Comparison of ENCODE assay signal across 9 mouse cellular contexts in genomic region chr7:96914031-96914430, GRCm38 (mm10). TPM values are rescaled to one million over a fixed set of nuclear protein-coding genes. Genes with fewer than 3 reads are reported as not detected.
DNase-seq lines count a peak whose midpoint lies in the region; ATAC-seq and TF ChIP-seq lines count a peak whose summit lies in the region.
"Had no signal": no experiment of that assay in that cellular context is flagged by ENCODE, and none has a peak within 500 bp of the region (broad histone marks: within the 10 kb centered on the region; RNA-seq: fewer than 3 reads in every experiment).

No protein-coding gene starts in this region.

- DNase-seq in adrenal gland, postnatal 14 days, result peak; percentile 92
- peak; percentile 90 for DNase-seq in embryonic facial prominence, embryonic 10.5 days (ENCODE audit: low spot score)
- DNase-seq in heart, adult 9 months (ENCODE audit: low spot score in 2 of 2), result peak; percentile 50 to 54
- peak; percentile 80 to 88 for DNase-seq in kidney, postnatal 25 days
- peak; percentile 53 for DNase-seq in testis, postnatal 14 days (ENCODE audit: low spot score)

- no peak for TF ChIP-seq POLR2A in olfactory bulb, adult 2 months (IDR thresholded peaks at IDR 0.05; ENCODE audit: insufficient read depth, low read depth, low read length)

- no peaks in the 10 kb centered on the region for H3K27me3 ChIP-seq in C2C12 (ENCODE audit: control insufficient read depth, insufficient read depth, insufficient read length)
- 0 out of 2 replicates have a peak, but pooled peaks cover 5% of the 10 kb centered on the region for H3K27me3 ChIP-seq in embryonic facial prominence, embryonic 10.5 days (replicated peaks; ENCODE audit: low read depth, poor library complexity, severe bottlenecking)
- H3K27me3 ChIP-seq in liver, embryonic 15.5 days, result 0 out of 2 replicates have a peak, but pooled peaks cover 3% of the 10 kb centered on the region

- TF ChIP-seq CTCF in C2C12 (IDR thresholded peaks at IDR 0.05; ENCODE audit: control insufficient read depth, insufficient read depth, insufficient read length), result peak; percentile 56
- TF ChIP-seq CTCF in olfactory bulb, adult 2 months (IDR thresholded peaks at IDR 0.05; ENCODE audit: insufficient read depth, low read depth, low read length), result peak; percentile 80

- peaks cover 50% of the 10 kb centered on the region for H3K4me1 ChIP-seq in embryonic facial prominence, embryonic 10.5 days
- no peaks in the 10 kb centered on the region for H3K4me1 ChIP-seq in liver, embryonic 15.5 days (replicated peaks)
- H3K4me1 ChIP-seq in olfactory bulb, adult 2 months (ENCODE audit: control insufficient read depth, insufficient read depth, low read length), result peaks cover 7% of the 10 kb centered on the region

- no peak overlapping the region for H3K27ac ChIP-seq in embryonic facial prominence, embryonic 10.5 days (replicated peaks)
- H3K27ac ChIP-seq in liver, embryonic 15.5 days (replicated peaks), result no peak overlapping the region
- no peak overlapping the region for H3K27ac ChIP-seq in olfactory bulb, adult 2 months (ENCODE audit: insufficient read depth, low read depth, low read length)

- H3K79me2 ChIP-seq in C2C12 (ENCODE audit: control insufficient read depth, insufficient read depth), result no peaks in the 10 kb centered on the region

- no peak overlapping the region for H3K9ac ChIP-seq in liver, embryonic 15.5 days

- H3K9me3 ChIP-seq in embryonic facial prominence, embryonic 10.5 days, result no peaks in the 10 kb centered on the region
- H3K9me3 ChIP-seq in liver, embryonic 15.5 days (replicated peaks), result no peaks in the 10 kb centered on the region

- peak; percentile 40; the same call in 1 of the 2 replicates for ATAC-seq in liver, embryonic 15.5 days (ENCODE audit: insufficient read depth)

- WGBS in embryonic facial prominence, embryonic 10.5 days, result 11% methylated on average over 6 of the region's 6 CpGs
- WGBS in liver, embryonic 15.5 days (ENCODE audit: insufficient replicate concordance), result 3% methylated on average over 6 of the region's 6 CpGs
- WGBS in olfactory bulb, adult 2 months, result 5% methylated on average over 6 of the region's 6 CpGs

- no peaks in the 10 kb centered on the region for H3K36me3 ChIP-seq in C2C12 (ENCODE audit: control insufficient read depth, insufficient read depth)
- no peaks in the 10 kb centered on the region for H3K36me3 ChIP-seq in embryonic facial prominence, embryonic 10.5 days (replicated peaks)
- H3K36me3 ChIP-seq in liver, embryonic 15.5 days (replicated peaks), result no peaks in the 10 kb centered on the region

- H3K4me2 ChIP-seq in liver, embryonic 15.5 days, result no peak overlapping the region

- H3K4me3 ChIP-seq in C2C12 (ENCODE audit: insufficient read depth, poor library complexity, severe bottlenecking), result no peak overlapping the region
- no peak overlapping the region for H3K4me3 ChIP-seq in embryonic facial prominence, embryonic 10.5 days
- no peak overlapping the region for H3K4me3 ChIP-seq in liver, embryonic 15.5 days (replicated peaks)
- H3K4me3 ChIP-seq in olfactory bulb, adult 2 months (ENCODE audit: insufficient read depth, low read depth, low read length), result no peak overlapping the region
- H3K4me3 ChIP-seq: erythroblast, embryonic 14.5 days had no signal

- no peaks in the 10 kb centered on the region for H3K79me3 ChIP-seq in C2C12 (ENCODE audit: low read depth)

- no peak overlapping the region for H3ac ChIP-seq in C2C12 (ENCODE audit: control insufficient read depth, insufficient read length, low read depth)

TF ChIP-seq in C2C12, 6 proteins besides CTCF, POLR2A, EP300 and RAD21:
- TF ChIP-seq FOSL1 (IDR thresholded peaks at IDR 0.05; ENCODE audit: insufficient read depth, low read length, poor library complexity, severe bottlenecking) (no peak), MYOD1 (IDR thresholded peaks at IDR 0.05; ENCODE audit: control insufficient read depth, insufficient read length, low read depth) (no peak), MAX (IDR thresholded peaks at IDR 0.05) (no peak), USF1 (IDR thresholded peaks at IDR 0.05; ENCODE audit: low read depth) (no peak), MYOG (IDR thresholded peaks at IDR 0.05; ENCODE audit: control insufficient read depth, extremely low read depth, insufficient read length) (no peak), CEBPB (IDR thresholded peaks at IDR 0.05; ENCODE audit: low read depth) (no peak)
TF ChIP-seq in C2C12: peak in this region for 0.

RNA-seq across cellular contexts. Expression of gene Nars2, which starts 37.3 kb away (rescaled TPM):
- polyA plus RNA-seq in C2C12 (2012; fragmentation: generic; extraction: Trizol), result 5.6 TPM
- total RNA-seq in adrenal gland, postnatal 14 days (2021), result 19.3 and 23.8 TPM in 2 replicates
- 26.3 and 26.5 TPM in 2 replicates for polyA plus RNA-seq in embryonic facial prominence, embryonic 10.5 days (2016; fragmentation: Nextera tagmentation; extraction: Ambion mirVana)
- polyA plus RNA-seq in liver, embryonic 15.5 days (2015; fragmentation: Nextera tagmentation; extraction: Ambion mirVana), result 14.3 TPM in 2 replicates
- not detected in 2 replicates for polyA plus RNA-seq in olfactory bulb, adult 2 months (2012; ENCODE audit: insufficient read depth, insufficient read length, low replicate concordance, missing spikeins)
